Mouse (Mus musculus) C2C12 (cell line): ENCODE data around the gene Pcsk7.

Experiments used
- CTCF ChIP-seq: IDR thresholded peaks from one replicate; pipeline ENCODE4 v1.5.1; 2011; ENCODE audit not compliant: control insufficient read depth, insufficient read depth, insufficient read length
- MAX ChIP-seq: IDR thresholded peaks from one replicate; pipeline ENCODE4 v1.6.1; 2011; ENCODE audit warnings: mild to moderate bottlenecking, control low read depth
- MYOD1 ChIP-seq: IDR thresholded peaks from one replicate; pipeline ENCODE4 v1.6.1; 2011; ENCODE audit warnings: low read depth; ENCODE audit not compliant: control insufficient read depth, insufficient read length

DNA sequence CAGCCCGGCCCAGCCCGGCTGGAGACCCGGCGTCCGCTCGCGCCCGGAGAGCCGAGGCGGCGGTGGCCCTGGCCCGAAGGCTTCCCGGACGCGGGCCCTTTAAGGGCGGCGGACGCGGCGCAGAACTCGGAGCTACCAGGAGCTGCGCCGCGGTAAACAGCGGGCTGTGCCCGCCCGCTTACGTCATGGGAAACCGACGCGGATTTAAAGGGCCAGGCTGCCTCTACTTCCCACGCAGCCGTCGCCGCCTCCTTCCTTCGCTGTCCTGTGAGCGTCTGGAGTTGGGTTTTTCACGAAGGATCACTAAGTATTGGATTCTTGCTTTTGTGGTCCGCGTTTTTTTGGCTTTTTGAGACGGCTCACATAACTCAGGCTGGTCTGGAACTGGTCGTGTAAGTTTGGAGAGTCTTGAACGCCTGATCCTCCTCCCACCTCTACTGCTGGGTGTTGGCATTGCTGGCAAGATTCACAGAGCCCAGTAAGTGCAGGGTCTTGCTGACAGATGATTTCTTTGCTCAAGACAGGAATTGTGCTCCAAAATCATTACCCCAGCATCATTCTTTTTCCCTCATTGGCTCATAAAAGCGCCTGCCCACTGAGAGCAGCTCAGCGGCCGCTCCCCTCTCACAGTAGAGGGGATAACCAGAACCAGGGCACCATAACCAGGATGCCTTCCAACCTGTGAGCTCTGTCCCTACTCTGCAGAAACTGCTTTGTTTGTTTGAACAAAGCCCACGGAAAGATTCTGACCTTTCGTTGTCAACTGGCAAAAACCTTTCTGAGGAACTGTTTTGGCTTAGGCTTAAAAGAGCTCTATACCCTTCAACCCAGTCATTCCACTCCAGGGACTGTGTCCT is 49.0 kb downstream of the Pcsk7 start, which contains the start of gene Sidt2:
- no peak for TF ChIP-seq CTCF
- no peak for TF ChIP-seq MAX
- no peak for TF ChIP-seq MYOD1
